Mouse (Mus musculus) MEL (cell line): ENCODE results near the gene Pafah2.

Source experiments
- MAZ ChIP-seq: IDR thresholded peaks from 2 replicates; pipeline ENCODE4 v1.6.1; 2012; ENCODE audit warnings: low read depth, mild to moderate bottlenecking, inconsistent platforms, low read length, improper control_type of control experiment
- POLR2A ChIP-seq, 2 experiments: IDR thresholded peaks; 2 replicates each; pipeline ENCODE4 v1.6.1; 2011 to 2012; ENCODE audit warnings: low read length in 2 of 2, mild to moderate bottlenecking in 2 of 2, control low read depth in 1 of 2, improper control_type of control experiment in 1 of 2, low read depth in 1 of 2, moderate library complexity in 1 of 2; ENCODE audit not compliant: control insufficient read depth in 1 of 2, insufficient read depth in 1 of 2, poor library complexity in 1 of 2

DNA sequence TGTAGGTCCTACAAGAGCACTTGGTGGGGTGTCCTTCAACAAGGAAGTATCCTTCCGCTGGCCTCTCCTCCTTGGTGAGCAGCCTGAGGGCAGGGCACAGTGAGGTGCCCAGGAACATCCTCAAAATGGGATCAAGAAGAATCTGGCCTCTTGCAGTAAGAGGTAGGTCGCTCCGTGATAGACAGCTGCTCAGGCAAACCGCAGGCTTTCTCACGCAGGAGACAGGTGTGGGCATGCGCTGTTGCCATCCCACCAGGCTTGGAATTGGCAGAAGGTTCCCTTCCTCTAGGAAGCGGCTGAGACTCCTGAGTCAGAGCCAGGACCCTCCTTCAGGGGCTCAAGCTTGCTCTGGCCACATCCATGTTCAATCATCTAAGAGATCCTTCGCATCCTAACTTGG is 22.8 kb upstream of the Pafah2 start:
- TF ChIP-seq POLR2A (IDR thresholded peaks at IDR 0.05; ENCODE audit: control insufficient read depth in 1 of 2, insufficient read depth in 1 of 2, low read depth in 1 of 2, low read length in 2 of 2, poor library complexity in 1 of 2) (no peak), MAZ (no peak)
